Mouse (Mus musculus) ES-E14 (cell line): ENCODE results near the gene Igf2r. TPM values are rescaled to one million over a fixed set of nuclear protein-coding genes. Genes with fewer than 3 reads are reported as not detected.

Source experiments
- DNase-seq: peaks from one replicate; pipeline ENCODE4 v3.0.0-alpha.2; 2013; ENCODE audit warnings: low read depth, low spot score
- H3K27ac ChIP-seq: 2 replicates; pipeline ENCODE4 v1.5.1; 2012; ENCODE audit warnings: low read depth, mild to moderate bottlenecking, low read length, moderate library complexity, mixed read lengths; ENCODE audit not compliant: poor library complexity, insufficient read depth, severe bottlenecking
- H3K36me3 ChIP-seq: 2 replicates; pipeline ENCODE4 v1.6.1; 2012; ENCODE audit warnings: mild to moderate bottlenecking, low read length, moderate library complexity, mixed read lengths; ENCODE audit not compliant: control insufficient read depth, poor library complexity, insufficient read depth, severe bottlenecking
- H3K4me1 ChIP-seq, 2 experiments: fragments of 150-350 bp in 1 of 2; sonication (generic) in 1 of 2; 2 replicates each; pipeline ENCODE4 v1.6.1; 2012; ENCODE audit warnings: low read length in 2 of 2, mild to moderate bottlenecking in 1 of 2, mixed read lengths in 1 of 2; ENCODE audit not compliant: control insufficient read depth in 2 of 2, insufficient read depth in 2 of 2, poor library complexity in 1 of 2
- H3K4me3 ChIP-seq, 2 experiments: fragments of 150-350 bp in 1 of 2; sonication (generic) in 1 of 2; 2 replicates each; pipeline ENCODE4 v1.5.1; 2012; ENCODE audit warnings: low read length in 2 of 2, low read depth in 1 of 2, mild to moderate bottlenecking in 1 of 2, mixed read lengths in 1 of 2; ENCODE audit not compliant: insufficient read depth in 1 of 2, poor library complexity in 1 of 2, severe bottlenecking in 1 of 2
- H3K9ac ChIP-seq: 2 replicates; pipeline ENCODE4 v1.6.1; 2012; ENCODE audit warnings: low read depth, mild to moderate bottlenecking, low read length, mixed read lengths; ENCODE audit not compliant: poor library complexity, insufficient read depth, severe bottlenecking
- H3K9me3 ChIP-seq: fragments of 150-350 bp; sonication (generic); 2 replicates; pipeline ENCODE4 v1.6.1; 2012; ENCODE audit warnings: low read depth, mild to moderate bottlenecking, low read length; ENCODE audit not compliant: control insufficient read depth, insufficient read depth
- CHD2 ChIP-seq: IDR thresholded peaks from 2 replicates; pipeline ENCODE4 v1.6.1; 2014; ENCODE audit warnings: mild to moderate bottlenecking, low read depth, low read length, inconsistent platforms
- HCFC1 ChIP-seq: IDR thresholded peaks from 2 replicates; pipeline ENCODE4 v1.6.1; 2012; ENCODE audit warnings: low read length, inconsistent platforms, borderline replicate concordance; ENCODE audit not compliant: insufficient read depth
- MAFK ChIP-seq: IDR thresholded peaks from 2 replicates; pipeline ENCODE4 v1.6.1; 2014; ENCODE audit warnings: mild to moderate bottlenecking, low read depth, low read length, inconsistent platforms; ENCODE audit not compliant: insufficient read depth
- ZC3H11A ChIP-seq: IDR thresholded peaks from 2 replicates; pipeline ENCODE4 v1.6.1; 2012; ENCODE audit warnings: low read depth, mild to moderate bottlenecking, inconsistent platforms, low read length, borderline replicate concordance
- ZNF384 ChIP-seq: IDR thresholded peaks from 2 replicates; pipeline ENCODE4 v1.6.1; 2012; ENCODE audit warnings: low read depth, low read length, inconsistent platforms
- in situ Hi-C, 2 experiments: fragments of 600-800 bp; cut with MboI; formaldehyde crosslinking; loops; one replicate each; pipeline ENCODE4 v1.15.1; 2025; ENCODE audit warnings: low sequenced_read_pairs in 2 of 2, inconsistent platforms in 1 of 2; ENCODE audit not compliant: unreplicated experiment in 2 of 2
- total RNA-seq: library from RNA; depleted of rRNA; stranded (reverse); fragments of 300-350 nt; gene quantifications from 2 replicates; pipeline ENCODE4 v1.2.3, GENCODE M21; 2012

Igf2r gene
- total RNA-seq, 1 experiment, result 91.9 TPM

DNA sequence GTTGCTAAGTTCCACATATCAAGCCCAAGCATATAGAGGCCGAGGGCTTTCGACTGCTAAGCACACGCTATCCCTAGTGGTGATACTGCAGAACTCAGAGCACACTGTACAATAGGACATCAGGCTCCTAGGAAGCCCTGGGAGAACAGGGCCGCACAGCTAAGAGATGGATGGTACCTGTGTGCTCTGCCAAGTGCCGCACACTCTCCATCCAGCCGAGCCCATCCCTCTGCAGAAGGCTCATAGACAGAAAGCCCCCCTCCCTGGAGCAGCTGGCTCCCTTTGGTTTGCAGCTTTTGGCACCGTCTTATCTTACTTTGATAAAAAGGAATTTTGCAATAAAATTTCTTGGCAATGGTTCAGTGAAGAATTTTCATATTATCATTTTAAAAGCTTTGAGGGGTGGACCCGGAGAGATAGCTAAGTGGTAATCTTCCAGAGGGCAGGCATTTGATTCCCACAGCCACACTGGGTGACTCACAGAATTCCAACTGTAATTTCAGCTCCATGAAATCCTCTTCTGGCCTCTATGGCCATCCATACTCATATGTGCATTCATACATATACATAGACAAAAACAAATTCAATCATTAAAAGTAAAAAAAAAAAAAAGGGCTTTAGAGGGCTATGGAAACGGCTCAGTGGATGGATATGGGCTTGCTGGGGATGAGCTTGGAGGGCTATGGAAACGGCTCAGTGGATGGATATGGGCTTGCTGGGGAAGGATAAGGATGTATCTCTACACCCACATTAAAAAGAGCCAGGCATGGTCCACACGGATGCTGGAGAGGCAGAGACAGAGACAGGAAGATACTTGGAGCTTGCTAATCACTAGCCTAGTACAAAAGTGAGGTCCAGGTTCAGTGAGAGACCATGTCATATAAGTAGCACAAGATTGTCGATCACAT is 30.2 kb upstream of the Igf2r start:
- TF ChIP-seq ZC3H11A (no peak), MAFK (no peak), CHD2 (no peak), HCFC1 (no peak), ZNF384 (no peak)

DNA sequence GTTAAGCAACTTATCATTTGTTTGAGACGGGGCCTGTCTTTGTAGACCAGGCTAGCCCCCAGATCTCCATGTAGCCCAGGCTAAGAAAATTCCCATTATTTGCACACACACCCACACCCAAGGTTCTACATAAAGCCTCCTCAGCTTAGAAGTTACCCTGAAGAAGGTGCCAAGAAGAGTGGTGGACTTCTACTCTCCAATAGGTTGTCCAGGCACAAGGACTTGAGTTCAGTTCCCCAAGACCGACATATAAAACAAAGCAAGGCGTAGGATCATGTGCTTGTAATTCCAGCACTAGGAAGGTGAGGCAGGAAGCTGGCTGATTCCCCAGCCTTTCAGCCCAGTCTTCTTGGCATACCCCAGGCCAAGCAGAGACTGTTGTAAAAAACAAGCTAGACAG is 29.1 kb upstream of the Igf2r start:
- in situ Hi-C loops, result no loop called here
- H3K27ac ChIP-seq, result no peak overlapping the region
- peaks cover 0 to 2% of the 10 kb centered on the region in 2 experiments; a peak in 1 of 4 replicates for H3K4me1 ChIP-seq
- H3K36me3 ChIP-seq, result no peaks in the 10 kb centered on the region
- H3K9ac ChIP-seq, result no peak overlapping the region
- DNase-seq, result no peak
- TF ChIP-seq CHD2, result no peak
- no peak for TF ChIP-seq ZC3H11A
- no peak for TF ChIP-seq ZNF384
- no peak for TF ChIP-seq HCFC1
- no peak for TF ChIP-seq MAFK
- no peak overlapping the region for H3K4me3 ChIP-seq
- H3K9me3 ChIP-seq, result no peaks in the 10 kb centered on the region

More for the DNA sequence above, 30.2 kb upstream of the Igf2r start:
- H3K4me1 ChIP-seq, result no peaks in the 10 kb centered on the region
- DNase-seq, result no peak
- H3K36me3 ChIP-seq, result no peaks in the 10 kb centered on the region
- H3K4me3 ChIP-seq, result no peak overlapping the region
- in situ Hi-C loops, result no loop called here
- H3K9ac ChIP-seq, result no peak overlapping the region
- no peaks in the 10 kb centered on the region for H3K9me3 ChIP-seq
- H3K27ac ChIP-seq, result no peak overlapping the region

DNA sequence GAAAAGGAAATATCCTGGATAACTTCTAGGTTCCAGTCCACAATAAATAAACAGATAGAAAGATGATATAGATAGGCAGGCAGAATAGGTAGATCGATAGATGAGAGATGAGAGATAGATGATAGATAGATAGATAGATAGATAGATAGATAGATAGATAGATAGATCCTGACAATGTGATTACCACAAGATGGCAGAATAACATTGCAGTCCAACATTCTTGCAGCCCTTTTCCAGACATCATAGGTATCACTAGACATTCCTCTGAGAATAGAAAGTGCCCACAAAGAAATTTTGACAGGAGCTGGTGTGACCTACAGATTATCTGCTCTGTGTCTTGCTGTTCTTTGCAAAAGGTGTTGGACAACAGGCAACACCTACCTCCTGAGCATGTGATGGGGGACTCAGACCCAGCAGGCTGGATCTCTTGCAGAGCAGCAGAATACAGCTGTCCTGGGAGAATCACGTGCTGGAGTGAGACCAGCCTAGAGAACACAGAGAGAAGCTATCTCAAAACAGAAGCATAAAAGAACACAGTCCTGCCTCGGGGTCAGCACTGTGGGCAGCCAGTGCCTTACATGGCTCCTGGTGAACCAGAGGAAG is 28.1 kb upstream of the Igf2r start:
- no peak overlapping the region for H3K9ac ChIP-seq
- in situ Hi-C loops, result no loop called here
- H3K27ac ChIP-seq, result no peak overlapping the region
- no peak overlapping the region for H3K4me3 ChIP-seq
- peaks cover 2 to 6% of the 10 kb centered on the region in 2 experiments; a peak in 1 of 4 replicates for H3K4me1 ChIP-seq
- DNase-seq, result no peak
- no peaks in the 10 kb centered on the region for H3K36me3 ChIP-seq
- no peaks in the 10 kb centered on the region for H3K9me3 ChIP-seq
- TF ChIP-seq MAFK (no peak), ZNF384 (no peak), ZC3H11A (no peak), CHD2 (no peak), HCFC1 (no peak)

DNA sequence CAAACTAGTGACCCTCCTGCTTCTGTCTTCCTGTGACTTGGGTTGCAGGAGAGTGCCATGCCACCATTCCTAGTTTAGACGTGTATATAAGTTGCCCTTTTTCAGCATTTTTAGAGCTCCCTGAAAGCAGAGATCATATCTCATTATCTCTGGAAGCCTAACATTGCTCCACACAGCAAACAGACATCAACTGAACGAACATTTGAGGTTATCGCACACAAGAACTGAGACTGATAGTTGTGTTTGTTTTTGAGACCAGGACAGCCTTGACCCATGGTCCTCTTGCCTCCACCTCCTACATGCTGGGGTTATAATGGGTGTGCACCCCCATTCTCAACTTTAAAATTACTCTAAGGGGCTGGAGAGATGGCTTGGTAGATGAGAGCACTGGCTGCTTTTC is 27.2 kb upstream of the Igf2r start:
- Histone ChIP-seq H3K27ac (no peak overlapping the region), H3K36me3 (no peaks in the 10 kb centered on the region), H3K9ac (no peak overlapping the region), H3K4me3 (no peak overlapping the region), H3K9me3 (no peaks in the 10 kb centered on the region), H3K4me1 (peaks cover 3 to 8% of the 10 kb centered on the region in 2 experiments; a peak in 1 of 4 replicates)
- no peak for DNase-seq
- TF ChIP-seq CHD2, result no peak
- TF ChIP-seq ZNF384, result no peak
- TF ChIP-seq MAFK, result no peak
- TF ChIP-seq ZC3H11A, result no peak
- no peak for TF ChIP-seq HCFC1
- in situ Hi-C loops, result no loop called here
